Comparison of ENCODE assay signal across 8 mouse cellular contexts in the genomic region with DNA sequence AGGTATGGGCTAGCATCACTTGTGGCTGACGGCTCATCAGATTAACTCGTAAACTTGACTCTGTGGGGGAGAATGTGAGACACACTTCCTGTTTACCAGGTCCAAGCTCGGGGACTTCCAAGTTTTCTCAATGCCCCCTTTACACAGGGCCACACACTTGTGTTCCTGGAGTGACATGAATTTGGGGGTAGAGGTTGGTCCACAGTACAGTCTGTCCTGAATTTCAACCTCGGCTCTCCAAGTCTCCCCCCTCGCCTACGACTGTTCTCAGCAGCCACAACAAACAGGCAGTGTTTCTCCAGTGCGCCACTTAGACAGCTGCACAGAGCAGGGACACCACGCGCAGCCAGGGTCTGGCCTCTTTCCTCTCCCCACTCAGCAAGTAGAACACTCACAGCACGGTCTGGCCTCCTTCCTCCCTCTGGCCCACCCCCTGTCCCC. TPM values are rescaled to one million over a fixed set of nuclear protein-coding genes. Genes with fewer than 3 reads are reported as not detected.
A peak's percentile ranks its signal among the peaks of the same experiment; 100 is the strongest.
DNase-seq lines count a peak whose midpoint lies in the region; ATAC-seq lines count a peak whose summit lies in the region.

No protein-coding gene starts in this region.

- peak; percentile 95 for DNase-seq in heart, adult 11 months
- no peak for DNase-seq in heart, adult 8-10 months (ENCODE audit: low spot score)
- DNase-seq in retina, postnatal 1 day, result peak; percentile 53
- DNase-seq in retina, embryonic 14.5 days (ENCODE audit: low spot score), result no peak
- peak; percentile 54 to 55 for DNase-seq in heart, postnatal 10 days
- no peak for DNase-seq in cerebellum, adult 8-10 months

- peak; percentile 1; the same call in 1 of the 2 replicates for ATAC-seq in neutrophil, adult 5-6 weeks (ENCODE audit: extremely low read depth, insufficient number of reproducible peaks, low FRiP score, poor library complexity, severe bottlenecking)
- no peak for ATAC-seq in megakaryocyte, adult 5-6 weeks (ENCODE audit: poor library complexity, severe bottlenecking)

- intact Hi-C loops in heart, postnatal 10 days (cut with DNase I), result no loop called here

RNA-seq across cellular contexts. Expression of a gene that starts 17.2 kb away (rescaled TPM):
- total RNA-seq in heart, adult 8-10 months (2022), result under 1 TPM; 0.12 to 0.31 (median 0.22) TPM
- under 1 TPM; 0.50 to 0.64 TPM for total RNA-seq in heart, postnatal 10 days (2021)
- 264 and 265 TPM in 2 replicates for total RNA-seq in neutrophil, adult 5-6 weeks (2017)
- 3.5 and 3.7 TPM in 2 replicates for total RNA-seq in megakaryocyte, adult 5-6 weeks (2015)
- 9.7 and 12.6 TPM in 2 replicates for total RNA-seq in megakaryocyte, adult 5-6 weeks (2017)

RNA-seq across cellular contexts. Expression of a gene that starts 42.7 kb away (rescaled TPM):
- total RNA-seq in heart, adult 8-10 months (2022), result 1 to 10 TPM; 2.1 to 2.8 (median 2.5) TPM
- 1 to 10 TPM; 5.7 to 6.0 TPM for total RNA-seq in heart, postnatal 10 days (2021)
- 10.8 and 11.9 TPM in 2 replicates for total RNA-seq in neutrophil, adult 5-6 weeks (2017)
- 16.0 and 20.7 TPM in 2 replicates for total RNA-seq in megakaryocyte, adult 5-6 weeks (2015)
- total RNA-seq in megakaryocyte, adult 5-6 weeks (2017), result 23.8 and 24.6 TPM in 2 replicates

Comparison
In these comparisons a context has a peak if more than half of its experiments do, and no peak if none do; other contexts are left out.
1. DNase-seq: peak in heart, adult 11 months (single experiment), retina, postnatal 1 day (single experiment) and heart, postnatal 10 days (2 of 2); none in heart, adult 8-10 months (single experiment), retina, embryonic 14.5 days (single experiment) and cerebellum, adult 8-10 months (single experiment).
2. RNA of a gene that starts 17.2 kb away (total RNA-seq): 264 to 265 TPM in neutrophil, adult 5-6 weeks; 3.5 to 12.6 TPM in megakaryocyte, adult 5-6 weeks, 0.50 to 0.64 TPM in heart, postnatal 10 days and 0.12 to 0.31 TPM in heart, adult 8-10 months; every median in the first group is over 10 times any median in the second.